Mouse (Mus musculus) MEL (cell line): ENCODE measurements around the gene Prkag2. TPM values are rescaled to one million over a fixed set of nuclear protein-coding genes. Genes with fewer than 3 reads are reported as not detected.

Experiments used
- DNase-seq: peaks from one replicate; pipeline ENCODE4 v3.0.0; 2011; ENCODE audit warnings: low read depth, low spot score
- H3K27ac ChIP-seq: 2 replicates; pipeline ENCODE4 v1.5.1; 2012; ENCODE audit warnings: low read depth, mild to moderate bottlenecking, control low read depth, low read length, moderate library complexity; ENCODE audit not compliant: control insufficient read depth
- H3K27me3 ChIP-seq, 2 experiments: fragments of 150-350 bp in 1 of 2; sonication (generic) in 1 of 2; 2 replicates each; pipeline ENCODE4 v1.6.1; 2012; ENCODE audit warnings: low read length in 2 of 2, mild to moderate bottlenecking in 2 of 2, improper control_type of control experiment in 1 of 2, moderate library complexity in 1 of 2; ENCODE audit not compliant: insufficient read depth in 2 of 2, control insufficient read depth in 1 of 2
- H3K36me3 ChIP-seq, 2 experiments: 2 replicates each; pipeline ENCODE4 v1.6.1; 2012 to 2014; ENCODE audit warnings: low read length in 2 of 2, improper control_type of control experiment in 1 of 2, inconsistent platforms in 1 of 2, mild to moderate bottlenecking in 1 of 2; ENCODE audit not compliant: insufficient read depth in 2 of 2, control insufficient read depth in 1 of 2
- H3K4me1 ChIP-seq, 2 experiments: fragments of 150-350 bp in 1 of 2; sonication (generic) in 1 of 2; 2 replicates each; pipeline ENCODE4 v1.6.1; 2012; ENCODE audit warnings: low read length in 2 of 2, improper control_type of control experiment in 1 of 2, mild to moderate bottlenecking in 1 of 2; ENCODE audit not compliant: insufficient read depth in 2 of 2, control insufficient read depth in 1 of 2
- H3K4me3 ChIP-seq, 2 experiments: fragments of 150-350 bp in 1 of 2; sonication (generic) in 1 of 2; 2 replicates each; pipeline ENCODE4 v1.5.1; 2012; ENCODE audit warnings: low read depth in 2 of 2, low read length in 2 of 2, mild to moderate bottlenecking in 2 of 2, moderate library complexity in 2 of 2, control low read depth in 1 of 2, improper control_type of control experiment in 1 of 2; ENCODE audit not compliant: control insufficient read depth in 1 of 2, insufficient read depth in 1 of 2
- H3K79me2 ChIP-seq: 2 replicates; pipeline ENCODE4 v1.6.1; 2012; ENCODE audit warnings: mild to moderate bottlenecking, low read length, moderate library complexity; ENCODE audit not compliant: control insufficient read depth, poor library complexity, insufficient read depth
- H3K9ac ChIP-seq: 2 replicates; pipeline ENCODE4 v1.6.1; 2012; ENCODE audit warnings: low read depth, mild to moderate bottlenecking, control low read depth, low read length, moderate library complexity; ENCODE audit not compliant: control insufficient read depth, poor library complexity, severe bottlenecking
- H3K9me3 ChIP-seq: fragments of 150-350 bp; sonication (generic); replicated peaks from 2 replicates; pipeline ENCODE4 v1.6.1; 2012; ENCODE audit warnings: mild to moderate bottlenecking, low read length, improper control_type of control experiment, moderate library complexity; ENCODE audit not compliant: insufficient read depth
- BHLHE40 ChIP-seq: IDR thresholded peaks from 2 replicates; pipeline ENCODE4 v1.6.1; 2012; ENCODE audit warnings: low read depth, mild to moderate bottlenecking, inconsistent platforms, low read length, improper control_type of control experiment, borderline replicate concordance
- CHD1 ChIP-seq: IDR thresholded peaks from 2 replicates; pipeline ENCODE4 v1.6.1; 2012; ENCODE audit warnings: low read depth, mild to moderate bottlenecking, inconsistent platforms, low read length, improper control_type of control experiment
- CTCF ChIP-seq, 3 experiments: IDR thresholded peaks in 2 of 3; conservative IDR thresholded peaks in 1 of 3; 2 replicates each; pipeline ENCODE4 v1.5.1; 2011 to 2012; ENCODE audit warnings: low read length in 3 of 3, low read depth in 2 of 3, mild to moderate bottlenecking in 2 of 3, improper control_type of control experiment in 1 of 3, inconsistent platforms in 1 of 3, mixed read lengths in 1 of 3, moderate library complexity in 1 of 3; ENCODE audit not compliant: control insufficient read depth in 1 of 3, insufficient read depth in 1 of 3, poor library complexity in 1 of 3, severe bottlenecking in 1 of 3
- E2F4 ChIP-seq: IDR thresholded peaks from 2 replicates; pipeline ENCODE4 v1.6.1; 2011; ENCODE audit warnings: low read depth, low read length, improper control_type of control experiment, borderline replicate concordance
- EP300 ChIP-seq, 2 experiments: IDR thresholded peaks; 2 replicates each; pipeline ENCODE4 v1.6.1; 2011; ENCODE audit warnings: improper control_type of control experiment in 2 of 2, low read length in 2 of 2, low read depth in 1 of 2, mild to moderate bottlenecking in 1 of 2
- ETS1 ChIP-seq: IDR thresholded peaks from 2 replicates; pipeline ENCODE4 v1.6.1; 2012; ENCODE audit warnings: low read depth, mild to moderate bottlenecking, inconsistent platforms, low read length, improper control_type of control experiment, moderate library complexity
- GABPA ChIP-seq: IDR thresholded peaks from 2 replicates; pipeline ENCODE4 v1.6.1; 2012; ENCODE audit warnings: low read depth, mild to moderate bottlenecking, inconsistent platforms, low read length, improper control_type of control experiment, moderate library complexity
- HCFC1 ChIP-seq: IDR thresholded peaks from 2 replicates; pipeline ENCODE4 v1.6.1; 2012; ENCODE audit warnings: low read depth, mild to moderate bottlenecking, inconsistent platforms, low read length, improper control_type of control experiment, moderate library complexity
- JUND ChIP-seq: IDR thresholded peaks from 2 replicates; pipeline ENCODE4 v1.6.1; 2011; ENCODE audit warnings: low read depth, mild to moderate bottlenecking, improper control_type of control experiment, low read length
- KAT2A ChIP-seq: conservative IDR thresholded peaks from 2 replicates; pipeline ENCODE4 v1.6.1; 2012; ENCODE audit warnings: low read depth, low read length, improper control_type of control experiment, inconsistent platforms
- MAZ ChIP-seq: IDR thresholded peaks from 2 replicates; pipeline ENCODE4 v1.6.1; 2012; ENCODE audit warnings: low read depth, mild to moderate bottlenecking, inconsistent platforms, low read length, improper control_type of control experiment
- MEF2A ChIP-seq: IDR thresholded peaks from 2 replicates; pipeline ENCODE4 v1.6.1; 2014; ENCODE audit warnings: low read depth, mild to moderate bottlenecking, inconsistent platforms, low read length, improper control_type of control experiment; ENCODE audit not compliant: poor library complexity, insufficient replicate concordance, severe bottlenecking; ENCODE audit errors: extremely low read depth
- MXI1 ChIP-seq: IDR thresholded peaks from 2 replicates; pipeline ENCODE4 v1.6.1; 2011; ENCODE audit warnings: mild to moderate bottlenecking, low read depth, low read length, improper control_type of control experiment
- NRF1 ChIP-seq: IDR thresholded peaks from 2 replicates; pipeline ENCODE4 v1.6.1; 2014; ENCODE audit warnings: low read depth, mild to moderate bottlenecking, inconsistent platforms, low read length, improper control_type of control experiment, moderate library complexity; ENCODE audit not compliant: poor library complexity, insufficient read depth, severe bottlenecking
- POLR2A ChIP-seq, 2 experiments: IDR thresholded peaks; 2 replicates each; pipeline ENCODE4 v1.6.1; 2011 to 2012; ENCODE audit warnings: low read length in 2 of 2, mild to moderate bottlenecking in 2 of 2, control low read depth in 1 of 2, improper control_type of control experiment in 1 of 2, low read depth in 1 of 2, moderate library complexity in 1 of 2; ENCODE audit not compliant: control insufficient read depth in 1 of 2, insufficient read depth in 1 of 2, poor library complexity in 1 of 2
- POLR2AphosphoS2 ChIP-seq: IDR thresholded peaks from 2 replicates; pipeline ENCODE4 v1.6.1; 2011; ENCODE audit warnings: low read length, improper control_type of control experiment
- RAD21 ChIP-seq: IDR thresholded peaks from 2 replicates; pipeline ENCODE4 v1.6.1; 2011; ENCODE audit warnings: mild to moderate bottlenecking, low read depth, low read length, improper control_type of control experiment
- RCOR1 ChIP-seq: IDR thresholded peaks from 2 replicates; pipeline ENCODE4 v1.6.1; 2012; ENCODE audit warnings: low read depth, mild to moderate bottlenecking, inconsistent platforms, low read length, improper control_type of control experiment
- SIN3A ChIP-seq: IDR thresholded peaks from 2 replicates; pipeline ENCODE4 v1.6.1; 2012; ENCODE audit warnings: low read length, improper control_type of control experiment, inconsistent platforms
- SMC3 ChIP-seq: IDR thresholded peaks from 2 replicates; pipeline ENCODE4 v1.6.1; 2011; ENCODE audit warnings: low read depth, low read length, improper control_type of control experiment
- TAL1 ChIP-seq: IDR thresholded peaks from 2 replicates; pipeline ENCODE4 v1.6.1; 2012; ENCODE audit warnings: mild to moderate bottlenecking, inconsistent platforms, low read length, moderate library complexity, mixed read lengths
- TBP ChIP-seq: IDR thresholded peaks from 2 replicates; pipeline ENCODE4 v1.8.0; 2011; ENCODE audit warnings: low read depth, low read length, improper control_type of control experiment
- TCF12 ChIP-seq: IDR thresholded peaks from 2 replicates; pipeline ENCODE4 v1.6.1; 2014; ENCODE audit warnings: low read depth, mild to moderate bottlenecking, inconsistent platforms, low read length, improper control_type of control experiment, moderate library complexity
- UBTF ChIP-seq: IDR thresholded peaks from 2 replicates; pipeline ENCODE4 v1.6.1; 2012; ENCODE audit warnings: low read depth, mild to moderate bottlenecking, inconsistent platforms, low read length, improper control_type of control experiment, moderate library complexity, borderline replicate concordance; ENCODE audit not compliant: insufficient read depth
- USF2 ChIP-seq, 2 experiments: IDR thresholded peaks; 2 replicates each; pipeline ENCODE4 v1.6.1; 2011 to 2012; ENCODE audit warnings: improper control_type of control experiment in 2 of 2, low read length in 2 of 2, borderline replicate concordance in 1 of 2, inconsistent platforms in 1 of 2, low read depth in 1 of 2, mild to moderate bottlenecking in 1 of 2; ENCODE audit not compliant: insufficient read depth in 1 of 2
- ZC3H11A ChIP-seq: IDR thresholded peaks from 2 replicates; pipeline ENCODE4 v1.6.1; 2012; ENCODE audit warnings: low read depth, mild to moderate bottlenecking, inconsistent platforms, low read length, improper control_type of control experiment
- ZMIZ1 ChIP-seq: IDR thresholded peaks from 2 replicates; pipeline ENCODE4 v1.6.1; 2012; ENCODE audit warnings: low read depth, mild to moderate bottlenecking, inconsistent platforms, low read length, improper control_type of control experiment, moderate library complexity
- ZNF384 ChIP-seq: IDR thresholded peaks from 2 replicates; pipeline ENCODE4 v1.6.1; 2012; ENCODE audit warnings: low read depth, mild to moderate bottlenecking, inconsistent platforms, low read length, improper control_type of control experiment
- polyA plus RNA-seq, 2 experiments: library from polyadenylated mRNA; stranded (reverse) in 1 of 2; unstranded in 1 of 2; fragments of >175 nt in 1 of 2; fragments of >200 nt in 1 of 2; gene quantifications; 2 replicates each; pipeline versions ENCODE4 v1.2.1 to v1.2.4; 2012; ENCODE audit warnings: low replicate concordance in 2 of 2, low read depth in 1 of 2; ENCODE audit not compliant: insufficient read length in 2 of 2, insufficient read depth in 1 of 2, missing spikeins in 1 of 2
- total RNA-seq: library from RNA; depleted of rRNA; stranded (reverse); fragments of 300-350 nt; gene quantifications from 2 replicates; pipeline ENCODE4 v1.2.3, GENCODE M21; 2012

Prkag2 gene
- total and polyA plus RNA-seq, 3 experiments = 8.0 to 27.9 TPM; not detected in 1

DNA sequence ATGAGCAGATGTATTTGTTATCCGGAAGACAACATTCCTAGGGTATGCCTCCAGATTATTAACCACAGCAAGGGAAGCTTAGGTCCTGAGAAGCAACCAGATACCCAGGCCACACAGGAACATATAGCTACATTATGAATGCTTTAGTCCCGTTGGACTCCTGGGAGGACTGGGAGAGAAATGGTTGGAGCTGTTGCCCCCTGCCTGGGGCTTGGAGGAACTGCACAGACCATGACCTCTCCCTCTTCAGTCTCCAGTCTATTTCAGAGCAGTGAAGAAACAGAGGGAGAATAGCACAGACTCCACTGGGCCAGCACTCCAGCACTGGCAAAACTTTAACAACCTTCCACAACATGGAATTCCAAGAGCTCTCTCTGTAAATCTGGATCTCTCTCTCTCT, 17.9 kb downstream of the Prkag2 start:
- Histone ChIP-seq H3K79me2 (no peaks in the 10 kb centered on the region), H3K36me3 (peaks cover 0 to 17% of the 10 kb centered on the region in 2 experiments; a peak in 2 of 4 replicates)
- TF ChIP-seq ZC3H11A (peak; percentile 53; the same call in 1 of the 2 replicates), CTCF (IDR thresholded peaks at IDR 0.05 in 2 of 3, conservative IDR thresholded peaks at IDR 0.05 in 1 of 3; ENCODE audit: control insufficient read depth in 1 of 3, insufficient read depth in 1 of 3, low read depth in 2 of 3, low read length in 3 of 3, poor library complexity in 1 of 3, severe bottlenecking in 1 of 3) (peak; percentile 78 to 89 (median 87)), RAD21 (peak; percentile 74), TAL1 (no peak), ETS1 (no peak), JUND (peak; percentile 69; the same call in 1 of the 2 replicates), ZMIZ1 (no peak), UBTF (no peak), GABPA (no peak), RCOR1 (no peak), POLR2A (IDR thresholded peaks at IDR 0.05; ENCODE audit: control insufficient read depth in 1 of 2, insufficient read depth in 1 of 2, low read depth in 1 of 2, low read length in 2 of 2, poor library complexity in 1 of 2) (no peak), SMC3 (peak; percentile 84), MXI1 (no peak)
- TF ChIP-seq, all 39 proteins: peak for 5
- DNase-seq = peak; percentile 88
- H3K4me1 ChIP-seq = peaks cover 8 to 24% of the 10 kb centered on the region in 2 experiments
- H3K27me3 ChIP-seq = no peaks in the 10 kb centered on the region
- no peaks in the 10 kb centered on the region for H3K9me3 ChIP-seq
- H3K4me3 ChIP-seq = no peak overlapping the region
- H3K27ac ChIP-seq = no peak overlapping the region
- H3K9ac ChIP-seq = no peak overlapping the region

DNA sequence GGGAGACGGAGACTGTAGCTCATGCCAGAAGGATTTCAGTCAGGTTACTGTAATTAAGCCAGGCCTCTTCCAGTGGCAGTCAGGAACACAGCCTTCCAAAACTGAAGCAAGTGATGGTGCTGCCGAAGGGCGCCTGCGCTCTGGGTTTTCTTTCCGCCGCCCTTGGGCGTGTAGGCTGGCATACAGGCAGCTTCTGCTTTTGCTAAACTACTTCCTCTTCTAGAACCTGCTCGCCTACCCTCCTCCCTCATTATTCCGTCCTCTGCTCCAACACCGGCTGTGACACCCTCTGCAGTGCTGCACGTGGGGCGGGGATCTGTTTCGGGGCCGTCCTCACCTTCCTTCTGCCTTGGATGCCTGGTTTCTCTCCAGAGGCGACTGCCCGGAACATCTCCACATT, 18.9 kb downstream of the Prkag2 start:
- Histone ChIP-seq H3K4me3 (peak overlapping the region; percentile 37 to 47), H3K9me3 (no peaks in the 10 kb centered on the region), H3K36me3 (peaks cover 0 to 17% of the 10 kb centered on the region in 2 experiments; a peak in 2 of 4 replicates), H3K4me1 (peaks cover 8 to 24% of the 10 kb centered on the region in 2 experiments), H3K79me2 (no peaks in the 10 kb centered on the region), H3K27me3 (no peaks in the 10 kb centered on the region), H3K27ac (peak overlapping the region; percentile 78), H3K9ac (peak overlapping the region; percentile 60)
- peak; percentile 98 for DNase-seq
- TF ChIP-seq HCFC1 (0 out of 2 replicates have a peak, but pooled peaks have one; percentile 57), ETS1 (peak; percentile 48), E2F4 (no peak), BHLHE40 (peak; percentile 75; the same call in 1 of the 2 replicates), TCF12 (0 out of 2 replicates have a peak, but pooled peaks have one; percentile 34), RCOR1 (no peak; the same call in 1 of the 2 replicates), ZC3H11A (no peak), SIN3A (peak; percentile 67; the same call in 1 of the 2 replicates), NRF1 (peak; percentile 76), CHD1 (no peak), EP300 (IDR thresholded peaks at IDR 0.05; ENCODE audit: low read depth in 1 of 2, low read length in 2 of 2) (peak; percentile 40 to 66; a peak in 2 of 4 replicates), ZNF384 (no peak), CTCF (IDR thresholded peaks at IDR 0.05 in 2 of 3, conservative IDR thresholded peaks at IDR 0.05 in 1 of 3; ENCODE audit: control insufficient read depth in 1 of 3, insufficient read depth in 1 of 3, low read depth in 2 of 3, low read length in 3 of 3, poor library complexity in 1 of 3, severe bottlenecking in 1 of 3) (no peak), KAT2A (no peak), POLR2AphosphoS2 (no peak), MEF2A (no peak), GABPA (no peak), MAZ (peak; percentile 13; the same call in 1 of the 2 replicates), POLR2A (IDR thresholded peaks at IDR 0.05; ENCODE audit: control insufficient read depth in 1 of 2, insufficient read depth in 1 of 2, low read depth in 1 of 2, low read length in 2 of 2, poor library complexity in 1 of 2) (peak in 1 of 2 experiments; percentile 84; a peak in 2 of 4 replicates), USF2 (IDR thresholded peaks at IDR 0.05; ENCODE audit: borderline replicate concordance in 1 of 2, insufficient read depth in 1 of 2, low read depth in 1 of 2, low read length in 2 of 2) (no peak), RAD21 (no peak), TBP (peak; percentile 89), SMC3 (no peak; the same call in 1 of the 2 replicates), MXI1 (peak; percentile 95)
